Mouse (Mus musculus): ENCODE results near the gene Chid1.

- no peak for TF ChIP-seq CTCF (IDR thresholded peaks at IDR 0.05; ENCODE audit: extremely low read depth, insufficient read length, insufficient replicate concordance, low read depth, low read length)
- no peak for TF ChIP-seq POLR2A (IDR thresholded peaks at IDR 0.05; ENCODE audit: low read depth, low read length)
Observed at GRCm38 (mm10) chr7:141519795-141520194, 19.9 kb downstream of the Chid1 start.
